Mouse (Mus musculus): Measurements from ENCODE around the gene Tmem107. TPM values are rescaled to one million over a fixed set of nuclear protein-coding genes. Genes with fewer than 3 reads are reported as not detected.

Gene Tmem107
- polyA plus RNA-seq, 1 experiment from 2014 or later, result 39.8 TPM

DNA sequence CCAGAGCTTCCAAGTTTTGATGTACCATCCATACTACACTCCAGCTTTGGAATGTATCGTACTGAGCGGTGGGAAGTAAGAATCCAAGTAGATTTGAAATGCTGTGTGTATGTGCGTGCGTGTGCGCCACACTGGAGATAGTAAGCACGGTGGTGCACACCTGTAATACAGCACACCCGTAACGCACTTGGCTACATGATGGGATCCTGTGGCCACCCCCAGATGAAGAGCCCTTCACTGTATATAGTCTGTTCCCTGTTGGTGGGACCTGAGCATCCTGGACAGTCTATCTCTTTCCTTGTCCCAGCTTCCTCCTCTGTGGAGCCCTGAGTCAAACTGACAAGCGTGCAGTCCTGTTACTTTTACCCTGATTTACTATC is 24.2 kb upstream of the Tmem107 start:
- 20% methylated on average over 9 of the region's 9 CpGs for WGBS
- H3K9me3 ChIP-seq, result no peaks in the 10 kb centered on the region
- H3K4me2 ChIP-seq (replicated peaks), result peak overlapping the region; percentile 89
- ATAC-seq (ENCODE audit: low FRiP score, low read depth), result no peak
- H3K36me3 ChIP-seq, result peaks cover 28% of the 10 kb centered on the region
- peak overlapping the region; percentile 72 for H3K4me3 ChIP-seq
- H3K27ac ChIP-seq, result no peak overlapping the region
- no peaks in the 10 kb centered on the region for H3K27me3 ChIP-seq (replicated peaks)
- H3K9ac ChIP-seq, result peak overlapping the region; percentile 48
- H3K4me1 ChIP-seq, result peaks cover 13% of the 10 kb centered on the region

DNA sequence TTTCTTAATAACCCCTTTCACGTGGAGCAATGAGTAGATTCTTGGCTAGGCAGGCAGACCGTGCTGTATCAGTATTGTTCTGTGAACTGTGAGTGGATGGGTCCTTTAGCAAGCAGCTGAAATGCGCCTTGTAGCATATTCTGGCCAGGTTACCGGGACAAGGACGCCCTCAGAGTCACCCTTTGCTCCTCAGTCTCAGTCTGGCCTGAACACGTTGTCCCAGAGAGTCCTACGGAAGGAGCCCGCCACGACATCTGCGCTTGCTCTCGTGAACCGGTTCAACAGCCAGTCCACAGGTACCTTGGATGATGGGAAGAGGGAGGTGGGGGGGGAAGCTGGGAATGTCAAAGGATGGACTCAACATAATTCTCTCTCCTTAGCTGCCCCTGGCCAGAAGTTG is 23.0 kb upstream of the Tmem107 start:
- no peak for ATAC-seq (ENCODE audit: low FRiP score, low read depth)

DNA sequence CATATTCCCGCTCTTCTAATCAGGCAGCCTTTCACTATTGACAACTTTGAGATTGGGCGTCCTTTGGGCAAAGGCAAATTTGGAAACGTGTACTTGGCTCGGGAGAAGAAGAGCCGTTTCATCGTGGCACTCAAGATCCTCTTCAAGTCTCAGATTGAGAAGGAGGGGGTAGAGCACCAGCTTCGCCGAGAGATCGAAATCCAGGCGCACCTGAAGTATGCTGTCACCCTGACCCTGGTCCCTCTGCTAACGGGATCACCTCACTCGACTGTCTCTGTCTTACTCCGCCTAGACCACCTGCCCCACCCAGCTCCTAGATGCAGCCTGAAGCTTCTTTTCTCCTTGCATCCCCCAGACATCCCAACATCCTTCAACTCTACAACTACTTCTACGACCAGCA is 22.5 kb upstream of the Tmem107 start:
- no peak for ATAC-seq (ENCODE audit: low FRiP score, low read depth)
- Histone ChIP-seq H3K4me2 (replicated peaks) (peak overlapping the region; percentile 89; the same call in 1 of the 2 replicates), H3K4me3 (no peak overlapping the region), H3K9me3 (no peaks in the 10 kb centered on the region), H3K27ac (no peak overlapping the region), H3K36me3 (peaks cover 28% of the 10 kb centered on the region), H3K4me1 (peaks cover 13% of the 10 kb centered on the region), H3K27me3 (replicated peaks) (no peaks in the 10 kb centered on the region), H3K9ac (no peak overlapping the region)
- 94% methylated on average over 14 of the region's 14 CpGs for WGBS

More for the DNA sequence above, 23.0 kb upstream of the Tmem107 start:
- Histone ChIP-seq H3K4me1 (peaks cover 13% of the 10 kb centered on the region), H3K4me3 (no peak overlapping the region), H3K9me3 (no peaks in the 10 kb centered on the region), H3K36me3 (peaks cover 28% of the 10 kb centered on the region), H3K4me2 (replicated peaks) (peak overlapping the region; percentile 89), H3K9ac (no peak overlapping the region), H3K27ac (no peak overlapping the region), H3K27me3 (replicated peaks) (no peaks in the 10 kb centered on the region)
- 87% methylated on average over 12 of the region's 12 CpGs for WGBS

DNA sequence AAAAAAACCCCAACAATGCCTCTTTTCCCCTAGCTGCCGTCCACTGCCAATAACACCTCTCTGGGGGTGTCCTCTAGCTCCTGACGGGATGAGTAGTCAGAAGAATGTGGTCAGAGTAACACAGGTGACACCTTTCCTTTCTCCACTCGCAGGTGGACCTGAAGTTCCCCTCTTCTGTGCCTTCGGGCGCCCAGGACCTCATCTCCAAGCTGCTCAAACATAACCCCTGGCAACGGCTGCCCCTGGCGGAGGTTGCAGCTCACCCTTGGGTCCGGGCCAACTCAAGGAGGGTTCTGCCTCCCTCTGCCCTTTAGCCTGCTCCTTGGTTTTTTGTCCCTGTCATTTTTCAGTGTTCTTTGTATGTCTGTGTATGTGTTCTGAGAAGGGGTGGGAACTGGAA is 19.9 kb upstream of the Tmem107 start:
- no peak overlapping the region for H3K4me2 ChIP-seq (replicated peaks)
- H3K9me3 ChIP-seq, result no peaks in the 10 kb centered on the region
- peaks cover 28% of the 10 kb centered on the region for H3K36me3 ChIP-seq
- H3K4me1 ChIP-seq, result peaks cover 13% of the 10 kb centered on the region
- H3K27me3 ChIP-seq (replicated peaks), result no peaks in the 10 kb centered on the region
- WGBS, result 85% methylated on average over 8 of the region's 8 CpGs
- no peak overlapping the region for H3K9ac ChIP-seq
- no peak overlapping the region for H3K4me3 ChIP-seq
- no peak for ATAC-seq (ENCODE audit: low FRiP score, low read depth)
- no peak overlapping the region for H3K27ac ChIP-seq

DNA sequence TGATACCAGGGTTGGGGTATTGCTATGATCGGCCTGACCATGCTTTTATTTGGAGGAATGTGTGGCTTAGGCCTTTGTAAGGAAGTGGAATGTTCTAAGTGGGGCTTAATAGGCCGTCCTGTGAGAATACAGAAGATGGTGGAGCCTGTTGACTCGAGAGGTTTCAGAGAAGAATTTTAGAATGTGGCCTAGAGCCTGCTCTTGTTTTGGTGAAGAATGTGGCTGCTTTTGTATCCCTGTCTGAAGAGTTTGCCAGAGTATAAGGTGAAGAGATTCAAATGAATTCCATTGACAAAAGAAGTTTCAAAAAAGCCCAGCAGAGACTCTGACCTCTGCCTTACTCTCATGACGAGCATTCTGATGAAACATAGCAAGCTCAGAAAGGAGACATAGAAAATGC is 18.8 kb upstream of the Tmem107 start:
- H3K4me1 ChIP-seq, result peaks cover 8% of the 10 kb centered on the region
- H3K9ac ChIP-seq, result no peak overlapping the region
- WGBS, result 76% methylated on average over 4 of the region's 4 CpGs
- no peak overlapping the region for H3K4me3 ChIP-seq
- H3K4me2 ChIP-seq (replicated peaks), result no peak overlapping the region
- no peaks in the 10 kb centered on the region for H3K9me3 ChIP-seq
- no peak overlapping the region for H3K27ac ChIP-seq
- H3K27me3 ChIP-seq (replicated peaks), result no peaks in the 10 kb centered on the region
- ATAC-seq (ENCODE audit: low FRiP score, low read depth), result no peak
- peaks cover 28% of the 10 kb centered on the region for H3K36me3 ChIP-seq

DNA sequence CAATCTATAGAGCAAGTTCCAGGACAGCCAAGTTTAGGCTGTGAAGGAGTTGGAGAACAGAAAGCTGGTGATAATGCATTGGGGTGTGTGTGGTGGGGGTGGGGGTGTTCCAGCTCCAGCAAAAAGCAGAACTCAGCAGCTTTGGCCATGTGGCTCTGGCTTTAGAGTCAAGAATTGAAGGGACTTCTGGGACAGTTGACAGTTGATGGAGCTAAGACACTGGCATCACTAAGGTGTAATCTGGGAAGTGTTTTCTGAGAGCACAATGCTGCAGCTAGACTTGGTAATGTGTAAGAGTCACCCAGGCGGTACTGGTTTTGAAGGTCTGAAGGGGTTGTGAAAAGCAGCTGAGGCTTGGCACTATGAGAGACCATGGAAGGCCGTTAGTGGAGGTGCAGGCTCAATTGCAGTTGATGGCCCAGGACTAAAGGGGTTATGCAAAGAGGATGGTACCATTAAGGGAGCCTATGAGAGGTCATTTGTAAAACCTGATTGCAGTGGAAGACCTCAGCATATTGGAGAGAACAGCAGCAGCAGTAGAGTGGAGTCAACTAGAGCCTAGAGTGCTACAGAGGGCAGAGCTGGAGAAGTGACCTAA is 17.7 kb upstream of the Tmem107 start:
- no peak for ATAC-seq (ENCODE audit: low FRiP score, low read depth)
- Histone ChIP-seq H3K9ac (no peak overlapping the region), H3K4me1 (no peaks in the 10 kb centered on the region), H3K36me3 (peaks cover 28% of the 10 kb centered on the region), H3K27ac (no peak overlapping the region), H3K4me3 (no peak overlapping the region), H3K4me2 (replicated peaks) (no peak overlapping the region), H3K27me3 (replicated peaks) (no peaks in the 10 kb centered on the region), H3K9me3 (no peaks in the 10 kb centered on the region)
- 71% methylated on average over 2 of the region's 2 CpGs for WGBS

DNA sequence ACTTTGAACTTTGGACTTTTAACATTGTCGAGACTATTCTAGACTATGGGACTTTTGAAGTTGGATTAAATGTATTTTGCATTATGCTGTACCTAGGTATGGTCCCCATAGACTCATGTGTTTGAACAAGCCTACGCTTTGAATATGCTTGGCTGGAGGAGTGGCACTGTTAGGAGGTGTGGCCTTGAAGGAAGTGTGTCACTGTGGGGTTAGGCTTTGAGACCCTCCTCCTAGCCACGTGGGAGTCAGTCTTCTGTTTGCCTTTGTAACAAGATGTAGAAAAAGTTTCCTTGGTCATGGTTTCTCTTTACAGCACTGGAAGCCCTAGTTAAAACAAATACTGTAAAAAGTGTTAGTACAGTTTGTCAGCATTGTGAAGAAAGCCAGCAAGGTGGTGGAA is 16.8 kb upstream of the Tmem107 start:
- no peaks in the 10 kb centered on the region for H3K27me3 ChIP-seq (replicated peaks)
- peaks cover 21% of the 10 kb centered on the region for H3K36me3 ChIP-seq
- no peak overlapping the region for H3K4me3 ChIP-seq
- 79% methylated on average over 3 of the region's 3 CpGs for WGBS
- no peak overlapping the region for H3K9ac ChIP-seq
- ATAC-seq (ENCODE audit: low FRiP score, low read depth), result no peak
- no peak overlapping the region for H3K27ac ChIP-seq
- no peaks in the 10 kb centered on the region for H3K9me3 ChIP-seq
- no peak overlapping the region for H3K4me2 ChIP-seq (replicated peaks)
- H3K4me1 ChIP-seq, result peaks cover 4% of the 10 kb centered on the region; the same call in 1 of the 2 replicates

DNA sequence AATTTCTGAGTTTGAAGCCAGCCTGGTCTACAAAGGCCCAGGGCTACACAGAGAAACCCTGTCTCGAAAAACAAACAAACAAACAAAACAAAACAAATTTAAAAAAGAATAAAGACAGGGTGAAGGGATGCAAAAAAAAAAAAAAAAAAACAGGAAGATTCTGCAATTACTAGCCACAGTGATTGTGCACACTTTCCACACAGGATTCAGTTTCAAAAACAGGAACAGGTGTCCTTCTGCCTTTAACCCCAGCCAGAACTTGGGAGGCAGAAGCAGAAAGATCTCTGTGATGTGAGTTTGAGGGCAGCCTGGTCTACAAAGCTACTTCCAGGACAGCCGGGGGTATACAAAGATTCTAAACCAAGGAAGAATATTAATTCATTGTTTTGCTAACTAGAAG is 12.3 kb upstream of the Tmem107 start:
- ATAC-seq (ENCODE audit: low FRiP score, low read depth), result no peak
- no peaks in the 10 kb centered on the region for H3K27me3 ChIP-seq (replicated peaks)
- peak overlapping the region; percentile 75 for H3K4me3 ChIP-seq
- peak overlapping the region; percentile 48; the same call in 1 of the 2 replicates for H3K27ac ChIP-seq
- WGBS, result 77% methylated on average over 2 of the region's 2 CpGs
- peak overlapping the region; percentile 52 for H3K9ac ChIP-seq
- H3K4me1 ChIP-seq, result peaks cover 23% of the 10 kb centered on the region
- H3K9me3 ChIP-seq, result no peaks in the 10 kb centered on the region
- H3K36me3 ChIP-seq, result no peaks in the 10 kb centered on the region
- H3K4me2 ChIP-seq (replicated peaks), result peak overlapping the region; percentile 97

DNA sequence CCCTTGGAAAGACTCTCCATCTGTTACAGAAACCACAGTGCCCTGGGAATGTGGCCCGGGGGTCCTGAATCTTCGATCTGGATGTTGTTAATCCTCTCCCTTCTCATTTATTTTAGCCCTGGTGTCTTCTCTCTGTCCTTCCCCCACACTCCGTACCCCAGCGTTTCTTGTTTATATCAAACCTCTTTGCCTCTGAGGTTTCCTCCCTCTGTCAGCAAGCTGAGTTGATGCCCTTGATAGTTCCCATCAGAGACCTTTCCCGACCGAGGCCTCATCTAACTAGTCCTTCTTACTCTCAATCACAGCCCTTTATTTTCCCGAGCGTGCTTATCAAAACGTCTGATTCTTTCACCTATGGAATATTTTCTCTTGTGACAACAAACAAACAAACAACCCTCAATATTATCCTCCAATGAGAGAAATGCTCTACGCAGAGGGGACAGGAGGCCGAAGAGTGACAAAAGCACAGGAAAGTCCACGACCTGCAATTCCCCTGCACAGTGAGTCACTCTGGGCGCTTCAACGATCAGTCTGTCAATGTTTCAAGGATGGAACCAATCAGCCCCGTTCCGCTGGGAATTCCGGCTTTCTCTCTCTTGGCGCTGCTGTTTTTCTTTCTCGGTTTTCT is 11.8 kb upstream of the Tmem107 start:
- Histone ChIP-seq H3K9ac (peak overlapping the region; percentile 52), H3K36me3 (no peaks in the 10 kb centered on the region), H3K4me1 (peaks cover 23% of the 10 kb centered on the region), H3K9me3 (no peaks in the 10 kb centered on the region), H3K4me2 (replicated peaks) (peak overlapping the region; percentile 97), H3K27ac (peak overlapping the region; percentile 48), H3K4me3 (peak overlapping the region; percentile 75), H3K27me3 (replicated peaks) (no peaks in the 10 kb centered on the region)
- 2% methylated on average over 19 of the region's 19 CpGs for WGBS
- ATAC-seq (ENCODE audit: low FRiP score, low read depth), result peak; percentile 21; the same call in 1 of the 2 replicates

DNA sequence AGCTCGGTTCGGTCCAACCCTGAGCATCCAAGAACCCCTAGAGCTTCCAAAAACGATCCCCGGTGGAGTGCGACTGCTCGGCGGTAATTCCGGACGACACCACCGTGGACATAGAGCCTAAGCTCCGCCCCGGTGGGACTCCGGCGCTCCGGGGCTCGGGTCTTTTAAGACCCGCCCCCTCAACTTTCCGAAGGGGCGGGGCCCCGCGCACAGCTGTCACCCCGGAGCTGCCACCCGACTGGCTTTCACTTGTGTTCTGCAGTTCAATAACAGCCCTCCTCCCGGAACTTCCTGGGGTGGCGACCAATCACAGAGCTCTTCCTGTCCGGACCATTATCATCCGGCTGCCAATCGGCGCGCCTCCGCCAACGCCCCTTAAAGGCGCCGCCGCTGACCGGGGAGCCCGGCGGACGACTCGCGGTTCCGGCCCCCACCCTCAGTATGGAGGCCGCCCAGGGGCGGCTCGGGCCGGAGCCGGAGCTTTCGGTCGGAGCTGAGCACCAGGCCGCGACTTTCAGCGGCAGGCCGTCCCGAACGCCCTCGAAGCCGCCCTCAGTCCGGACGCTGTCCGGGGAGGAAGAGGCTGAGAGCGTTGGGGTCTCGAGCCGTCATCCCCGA is 11.1 kb upstream of the Tmem107 start, which contains the start of gene Borcs6:
Gene Borcs6, plus strand, starts transcription at position 361 of the 618 bp plus-strand sequence.
- Histone ChIP-seq H3K36me3 (no peaks in the 10 kb centered on the region), H3K27ac (peak within 1 kb of the TSS; percentile 71), H3K27me3 (replicated peaks) (no peaks in the 10 kb centered on the region), H3K4me3 (peak within 1 kb of the TSS; percentile 75), H3K9ac (peak within 1 kb of the TSS; percentile 90), H3K4me2 (replicated peaks) (peak within 1 kb of the TSS; percentile 97), H3K9me3 (no peaks in the 10 kb centered on the region), H3K4me1 (peaks cover 29% of the 10 kb centered on the region)
- ATAC-seq (ENCODE audit: low FRiP score, low read depth), result peak; percentile 88
- WGBS, result under 1% methylated on average over 64 of the region's 64 CpGs

DNA sequence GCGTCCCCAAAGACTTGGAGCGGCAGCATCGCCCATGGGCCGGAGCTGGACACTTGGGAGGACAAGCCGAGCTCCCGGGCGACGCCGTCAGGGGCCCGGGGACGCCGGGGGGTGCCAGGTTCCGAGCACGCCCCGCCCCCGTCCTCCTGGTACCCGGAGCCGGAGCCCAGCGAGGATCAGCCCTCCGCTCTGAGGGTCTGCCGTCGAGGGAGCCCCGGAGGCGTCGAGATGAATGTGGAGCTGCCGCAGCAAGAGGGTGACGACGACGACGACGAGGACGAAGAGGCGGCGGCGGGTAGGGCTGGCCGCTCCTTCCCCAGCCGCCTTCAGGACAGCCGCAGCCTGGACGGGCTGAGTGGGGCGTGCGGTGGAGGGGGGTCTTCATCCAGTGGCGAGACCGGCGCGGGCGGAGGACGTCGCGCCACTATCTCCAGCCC is 10.6 kb upstream of the Tmem107 start:
- WGBS, result under 1% methylated on average over 46 of the region's 49 CpGs
- Histone ChIP-seq H3K9ac (peak overlapping the region; percentile 90), H3K36me3 (no peaks in the 10 kb centered on the region), H3K4me1 (peaks cover 29% of the 10 kb centered on the region), H3K4me3 (peak overlapping the region; percentile 75), H3K4me2 (replicated peaks) (peak overlapping the region; percentile 97), H3K27ac (peak overlapping the region; percentile 71), H3K27me3 (replicated peaks) (no peaks in the 10 kb centered on the region), H3K9me3 (no peaks in the 10 kb centered on the region)
- ATAC-seq (ENCODE audit: low FRiP score, low read depth), result peak; percentile 49

DNA sequence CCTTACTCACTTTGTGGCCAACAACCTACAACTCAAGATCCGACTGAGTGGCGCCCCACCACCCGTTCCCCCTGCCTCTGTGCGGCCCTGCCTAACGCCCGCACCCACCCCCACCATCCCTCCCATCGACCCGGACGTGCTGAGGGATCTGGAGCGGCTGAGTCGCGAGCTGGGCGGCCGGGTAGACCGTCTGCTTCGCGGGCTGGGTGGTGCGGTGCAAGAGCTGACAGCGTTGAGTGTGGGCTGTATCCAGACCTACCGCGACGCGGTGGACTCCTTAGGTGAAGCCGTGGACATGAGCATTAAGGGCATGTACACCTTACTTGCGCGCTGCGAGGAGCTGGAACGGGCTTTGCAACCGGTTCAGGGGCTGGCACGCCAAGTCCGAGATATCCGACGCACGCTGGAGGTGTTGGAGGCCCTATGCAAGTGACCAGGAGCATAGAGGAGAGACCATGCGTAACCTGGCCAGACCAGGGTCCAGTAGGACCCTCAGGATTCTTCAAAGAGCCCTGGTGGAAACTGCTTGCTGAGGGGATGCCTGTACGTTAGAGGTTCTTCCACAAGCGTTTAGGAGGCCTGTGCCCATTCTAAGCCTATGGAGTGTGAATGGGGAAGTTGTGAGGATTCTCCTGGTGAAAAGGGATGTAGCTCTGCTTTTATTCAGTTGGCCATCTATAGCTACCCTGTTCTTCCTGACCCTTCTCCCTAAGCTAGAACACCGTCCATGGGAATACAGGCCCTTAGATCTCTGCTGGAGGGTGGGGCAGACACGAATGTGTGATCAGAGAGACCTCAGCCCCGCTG is 10.0 kb upstream of the Tmem107 start:
- peaks cover 29% of the 10 kb centered on the region for H3K4me1 ChIP-seq
- H3K36me3 ChIP-seq, result no peaks in the 10 kb centered on the region
- 2% methylated on average over 40 of the region's 40 CpGs for WGBS
- no peaks in the 10 kb centered on the region for H3K9me3 ChIP-seq
- no peak; the same call in 1 of the 2 replicates for ATAC-seq (ENCODE audit: low FRiP score, low read depth)
- peak overlapping the region; percentile 97 for H3K4me2 ChIP-seq (replicated peaks)
- peak overlapping the region; percentile 71; the same call in 1 of the 2 replicates for H3K27ac ChIP-seq
- peak overlapping the region; percentile 75 for H3K4me3 ChIP-seq
- peak overlapping the region; percentile 90 for H3K9ac ChIP-seq
- H3K27me3 ChIP-seq (replicated peaks), result no peaks in the 10 kb centered on the region

All from neural tube, embryonic 12.5 days (tissue).